Comparison of ENCODE assay signal across 30 mouse cellular contexts in genomic region chr15:36425902-36426301, GRCm38 (mm10).
DNase-seq lines count a peak whose midpoint lies in the region; ATAC-seq and TF ChIP-seq lines count a peak whose summit lies in the region.
"Had no signal": no experiment of that assay in that cellular context is flagged by ENCODE, and none has a peak within 500 bp of the region (broad histone marks: within the 10 kb centered on the region; RNA-seq: fewer than 3 reads in every experiment).

No protein-coding gene starts in this region.

- H3K36me3 ChIP-seq in forebrain, embryonic 14.5 days (ENCODE audit: control insufficient read depth, insufficient read depth, low read length): no peaks in the 10 kb centered on the region
- no peaks in the 10 kb centered on the region for H3K36me3 ChIP-seq in forebrain, embryonic 10.5 days (replicated peaks)
- no peaks in the 10 kb centered on the region for H3K36me3 ChIP-seq in forebrain, embryonic 16.5 days (ENCODE audit: control insufficient read depth, insufficient read depth)
- H3K36me3 ChIP-seq: embryonic facial prominence, embryonic 10.5 days; G1E; heart, embryonic 13.5 days; hindbrain, embryonic 12.5 days; limb, embryonic 12.5 days; liver, embryonic 12.5 days; midbrain, embryonic 12.5 days; neural tube, embryonic 13.5 days had no signal

- TF ChIP-seq CTCF in gastrocnemius, adult 2 months (IDR thresholded peaks at IDR 0.05): no peak

- peak; percentile 75; the same call in 1 of the 2 replicates for ATAC-seq in forebrain, embryonic 14.5 days
- peak; percentile 80 for ATAC-seq in forebrain, embryonic 16.5 days
- ATAC-seq: inflammation-experienced regulatory T-cells, adult 6 months; liver, embryonic 12.5 days; Patski had no signal

- no peak overlapping the region for H3K4me2 ChIP-seq in forebrain, embryonic 14.5 days (ENCODE audit: low read length)
- no peak overlapping the region for H3K4me2 ChIP-seq in forebrain, embryonic 16.5 days (ENCODE audit: low read length)
- H3K4me2 ChIP-seq: heart, embryonic 13.5 days; hindbrain, embryonic 12.5 days; limb, embryonic 12.5 days; liver, embryonic 12.5 days; midbrain, embryonic 12.5 days; neural tube, embryonic 13.5 days had no signal

- peak; percentile 48 for DNase-seq in forebrain, embryonic 14.5 days (ENCODE audit: low spot score)
- no peak for DNase-seq in forebrain, embryonic 10.5 days (ENCODE audit: extremely low spot score, low spot score)
- peak; percentile 58 for DNase-seq in brain, adult 2 months (ENCODE audit: low read depth, low spot score)
- peak; percentile 75 for DNase-seq in layer of hippocampus, adult 9-11 months
- DNase-seq in gastrocnemius, adult 2 months: no peak
- DNase-seq in natural killer cell, adult 2 months (ENCODE audit: low spot score in 2 of 2): no peak
- DNase-seq: adrenal gland, postnatal 36 days; B cell, adult 2 months; gastrocnemius, postnatal 25 days; heart, adult 18-20 months; heart, postnatal 14 days; kidney, adult 2 months; lung, adult 18-20 months; lung, postnatal 14 days; retina, postnatal 1 day; right cerebral cortex, postnatal 25 days; thymus, postnatal 25 days had no signal

- no peaks in the 10 kb centered on the region for H3K4me1 ChIP-seq in forebrain, embryonic 14.5 days (ENCODE audit: control insufficient read depth, insufficient read depth, low read length)
- H3K4me1 ChIP-seq in forebrain, embryonic 10.5 days: peaks cover 20% of the 10 kb centered on the region
- H3K4me1 ChIP-seq in forebrain, embryonic 16.5 days (replicated peaks; ENCODE audit: control insufficient read depth, insufficient read depth, low read length): no peaks in the 10 kb centered on the region
- H3K4me1 ChIP-seq: liver, embryonic 12.5 days; neural tube, embryonic 13.5 days had no signal

- 77% methylated on average over 8 of the region's 8 CpGs for WGBS in forebrain, embryonic 14.5 days
- 91% methylated on average over 8 of the region's 8 CpGs for WGBS in forebrain, embryonic 10.5 days
- WGBS in forebrain, embryonic 16.5 days: 60% methylated on average over 8 of the region's 8 CpGs

- no peak overlapping the region for H3K27ac ChIP-seq in forebrain, embryonic 14.5 days (ENCODE audit: low read depth, low read length)
- H3K27ac ChIP-seq in forebrain, embryonic 10.5 days: no peak overlapping the region
- no peak overlapping the region for H3K27ac ChIP-seq in forebrain, embryonic 16.5 days (ENCODE audit: low read length)
- H3K27ac ChIP-seq in gastrocnemius, adult 2 months: no peak overlapping the region
- H3K27ac ChIP-seq: embryonic facial prominence, embryonic 10.5 days; heart, embryonic 13.5 days; hindbrain, embryonic 12.5 days; kidney, postnatal 0 days; limb, embryonic 12.5 days; liver, embryonic 12.5 days; midbrain, embryonic 12.5 days; neural tube, embryonic 13.5 days had no signal

- intact Hi-C loops in gastrocnemius, adult 2 months (cut with DNase I): no loop called here

- no peaks in the 10 kb centered on the region for H3K27me3 ChIP-seq in forebrain, embryonic 14.5 days (replicated peaks; ENCODE audit: control insufficient read depth, insufficient read depth, low read length)
- no peaks in the 10 kb centered on the region for H3K27me3 ChIP-seq in forebrain, embryonic 10.5 days (ENCODE audit: poor library complexity, severe bottlenecking)
- H3K27me3 ChIP-seq in forebrain, embryonic 16.5 days (replicated peaks; ENCODE audit: control insufficient read depth, insufficient read depth, low read length): no peaks in the 10 kb centered on the region
- H3K27me3 ChIP-seq: CH12.LX; heart, embryonic 13.5 days; hindbrain, embryonic 12.5 days; limb, embryonic 12.5 days; midbrain, embryonic 12.5 days; neural tube, embryonic 13.5 days; Patski had no signal

- H3K9me3 ChIP-seq in forebrain, embryonic 14.5 days (replicated peaks; ENCODE audit: control insufficient read depth, low read length): no peaks in the 10 kb centered on the region
- no peaks in the 10 kb centered on the region; the same call in 1 of the 2 replicates for H3K9me3 ChIP-seq in forebrain, embryonic 10.5 days
- H3K9me3 ChIP-seq in forebrain, embryonic 16.5 days (ENCODE audit: control insufficient read depth, low read length): no peaks in the 10 kb centered on the region
- H3K9me3 ChIP-seq: embryonic facial prominence, embryonic 10.5 days; G1E; heart, embryonic 13.5 days; hindbrain, embryonic 12.5 days; limb, embryonic 12.5 days; liver, embryonic 12.5 days; midbrain, embryonic 12.5 days; neural tube, embryonic 13.5 days had no signal

- H3K4me3 ChIP-seq in forebrain, embryonic 14.5 days (ENCODE audit: low read depth, low read length): no peak overlapping the region
- H3K4me3 ChIP-seq in forebrain, embryonic 10.5 days: no peak overlapping the region
- H3K4me3 ChIP-seq in forebrain, embryonic 16.5 days (replicated peaks; ENCODE audit: low read length): no peak overlapping the region
- no peak overlapping the region for H3K4me3 ChIP-seq in gastrocnemius, adult 2 months
- H3K4me3 ChIP-seq: embryonic facial prominence, embryonic 10.5 days; heart, embryonic 13.5 days; hindbrain, embryonic 12.5 days; limb, embryonic 12.5 days; liver, embryonic 12.5 days; midbrain, embryonic 12.5 days; neural tube, embryonic 13.5 days had no signal

- H3K9ac ChIP-seq in forebrain, embryonic 14.5 days (ENCODE audit: low read length): no peak overlapping the region
- H3K9ac ChIP-seq in forebrain, embryonic 16.5 days (replicated peaks; ENCODE audit: low read depth, low read length): no peak overlapping the region
- H3K9ac ChIP-seq: heart, embryonic 13.5 days; hindbrain, embryonic 12.5 days; limb, embryonic 12.5 days; liver, embryonic 12.5 days; midbrain, embryonic 12.5 days; neural tube, embryonic 13.5 days had no signal

Comparison
In these comparisons a context has a peak if more than half of its experiments do, and no peak if none do; other contexts are left out.
1. DNase-seq: peak in forebrain, embryonic 14.5 days (single experiment), brain, adult 2 months (single experiment) and layer of hippocampus, adult 9-11 months (single experiment); none in forebrain, embryonic 10.5 days (single experiment), gastrocnemius, adult 2 months (single experiment) and natural killer cell, adult 2 months (0 of 2).